Mouse (Mus musculus) ZHBTc4 (cell line): ENCODE data around the gene Akap9.
"Not testable (repeated sequence)": the region's sequence is repeated elsewhere in the genome, so short reads cannot be mapped to it uniquely, and the experiment has no call there.

Experiments used
- DNase-seq: peaks from one replicate; pipeline ENCODE4 v3.0.0-alpha.2; 2011; ENCODE audit warnings: low read depth, low spot score

Akap9 gene

DNA sequence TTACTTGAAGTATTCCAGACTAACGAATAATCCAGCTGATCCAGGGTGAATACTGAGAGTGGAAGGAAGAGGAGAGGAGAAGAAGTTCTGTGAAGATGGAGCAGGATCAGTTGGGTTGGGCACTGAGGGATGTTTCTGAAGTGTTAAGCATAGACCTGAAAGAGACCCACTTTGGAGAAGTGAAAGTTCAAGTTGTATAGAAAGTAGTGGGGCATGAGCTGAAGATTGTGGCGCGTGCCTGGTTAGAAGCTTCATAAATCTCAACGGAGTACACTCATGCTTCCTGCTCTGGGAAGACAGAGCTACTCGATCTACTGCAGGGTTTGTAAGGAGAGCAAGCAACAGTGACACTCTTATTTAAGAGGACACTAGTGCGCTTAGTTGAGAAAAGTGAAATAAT is 41.3 kb downstream of the Akap9 start:
- no peak for DNase-seq

DNA sequence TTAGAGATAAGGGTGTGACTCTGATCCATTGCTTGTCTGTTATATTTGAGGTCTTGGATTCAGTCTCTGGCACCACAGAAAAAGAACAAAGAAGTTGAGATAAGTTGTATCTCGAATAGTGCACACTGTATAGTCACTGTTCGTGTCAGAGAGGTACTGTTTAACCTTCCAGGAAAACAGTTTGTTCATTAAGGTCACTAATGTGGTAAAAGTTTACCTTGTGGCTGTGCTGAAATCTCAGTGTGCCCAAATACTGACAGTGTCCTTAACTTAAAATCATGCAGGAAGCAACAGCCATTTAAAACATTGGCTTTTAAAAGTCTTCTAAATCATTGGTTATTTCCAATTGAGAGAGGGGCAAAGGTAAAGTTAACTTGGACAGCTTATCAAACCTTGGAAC is 43.1 kb downstream of the Akap9 start:
- DNase-seq, result no peak

DNA sequence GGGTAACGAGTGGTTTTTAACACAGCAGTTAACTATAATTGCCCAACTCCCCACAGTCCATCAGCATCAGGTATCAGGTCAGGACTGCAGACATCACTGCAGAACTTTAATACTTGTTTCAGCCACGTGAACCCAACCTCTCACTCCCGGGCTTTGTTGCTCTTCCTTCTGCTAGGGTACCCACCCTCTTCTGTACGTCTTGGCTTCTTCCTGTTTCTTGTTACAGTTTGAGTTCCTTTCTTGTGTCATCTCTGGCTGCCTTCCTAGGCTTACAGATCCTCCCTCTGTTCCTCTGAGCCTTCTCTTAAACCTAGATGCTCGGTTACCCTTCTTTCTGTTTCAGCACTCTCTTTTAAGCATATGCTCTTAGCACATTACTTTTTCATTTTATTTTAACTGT is 45.9 kb downstream of the Akap9 start:
- no peak for DNase-seq

DNA sequence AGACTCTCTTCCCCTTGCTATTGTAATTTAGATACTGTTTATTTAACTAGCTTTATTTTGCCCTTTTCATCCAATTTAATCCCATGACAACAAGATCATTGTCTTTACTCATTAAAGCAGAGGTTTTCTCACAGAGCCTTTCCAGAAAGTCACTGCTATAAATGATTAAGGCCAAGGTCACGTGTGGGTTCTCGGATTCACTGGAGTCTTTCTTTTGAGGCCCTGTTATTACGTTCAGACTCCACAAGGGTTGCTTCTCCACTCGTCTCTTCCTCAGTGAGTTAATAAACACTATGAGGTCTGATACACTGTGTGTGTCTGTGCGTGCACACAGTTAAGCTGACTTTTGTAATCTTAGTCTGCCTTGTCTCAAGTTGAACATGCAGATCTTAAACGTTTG is 47.0 kb downstream of the Akap9 start:
- DNase-seq, result no peak

DNA sequence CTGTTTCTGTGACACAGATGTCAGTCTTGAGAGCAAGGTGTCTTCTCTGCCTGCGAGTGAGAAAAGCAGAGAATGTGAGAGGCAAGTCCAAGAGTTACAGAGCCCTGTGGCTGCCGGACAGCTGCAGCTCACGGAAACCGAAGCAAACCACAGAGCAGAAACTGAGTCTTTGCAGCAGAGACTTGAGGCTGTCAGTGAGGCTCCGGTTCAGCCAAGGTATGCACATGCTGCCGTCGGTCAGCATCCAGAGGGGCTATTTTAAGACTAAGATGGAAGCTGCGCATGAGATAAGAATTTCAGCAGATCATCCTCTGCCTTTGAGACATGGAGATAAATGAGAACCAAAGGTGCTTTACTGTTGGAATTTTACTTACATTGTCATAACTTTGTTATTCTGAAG is 48.3 kb downstream of the Akap9 start:
- DNase-seq, result no peak

DNA sequence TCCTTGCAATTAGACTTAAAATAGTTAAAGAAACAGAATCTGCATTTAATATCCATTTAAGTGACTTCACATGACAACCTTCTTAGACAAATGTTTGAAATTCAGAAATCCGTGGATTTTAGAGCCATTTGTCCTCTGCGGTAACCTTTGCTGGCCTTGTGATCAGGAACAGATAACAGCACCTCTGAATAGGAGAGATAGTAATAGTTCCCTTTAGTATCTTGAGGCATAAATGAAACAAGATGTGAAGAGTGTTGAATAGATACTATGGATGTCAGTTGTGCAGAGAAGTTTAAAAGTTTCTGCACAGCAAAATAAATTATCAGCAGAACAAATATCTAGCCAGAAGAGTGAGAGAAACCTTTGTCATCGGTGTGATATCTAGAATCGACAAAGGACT is 50.0 kb downstream of the Akap9 start:
- DNase-seq, result no peak

DNA sequence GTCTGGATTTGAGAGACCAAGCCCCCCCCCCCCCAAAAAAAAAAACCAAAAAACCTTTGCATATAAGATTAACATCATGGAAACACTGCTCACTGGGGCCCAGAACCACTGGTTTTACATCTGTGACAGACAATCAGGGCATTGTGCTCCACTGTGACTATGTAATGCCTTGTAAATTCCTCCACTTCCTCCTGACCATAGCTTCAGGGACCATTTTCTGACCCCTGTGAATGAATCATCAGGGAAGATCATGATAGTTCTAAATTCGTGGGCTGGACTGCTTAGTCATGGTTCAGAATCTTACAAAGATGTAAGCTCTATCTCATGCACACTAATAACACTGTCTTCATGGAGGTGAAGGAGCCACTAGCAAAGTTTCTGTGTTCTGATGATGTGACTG is 61.8 kb downstream of the Akap9 start:
- DNase-seq, result no peak

DNA sequence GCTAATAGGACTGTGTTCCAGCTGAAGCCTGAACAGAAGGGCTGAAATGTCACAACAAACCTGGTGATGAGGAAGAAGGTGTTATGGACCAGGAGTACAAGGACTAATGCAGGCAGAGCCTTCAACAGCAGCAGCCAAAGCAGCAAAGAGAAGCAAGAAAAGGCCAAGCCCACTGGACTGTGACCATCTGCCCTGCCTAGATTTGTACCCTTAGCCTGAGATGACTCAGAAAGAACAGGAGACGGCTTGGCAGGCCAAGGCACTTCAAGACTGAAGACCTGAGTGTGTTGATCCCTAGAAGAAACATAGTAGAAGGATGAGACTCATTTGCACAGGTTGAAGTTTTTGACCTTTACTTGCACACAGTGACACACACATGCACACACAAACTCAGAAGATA is 62.6 kb downstream of the Akap9 start:
- DNase-seq, result no peak

DNA sequence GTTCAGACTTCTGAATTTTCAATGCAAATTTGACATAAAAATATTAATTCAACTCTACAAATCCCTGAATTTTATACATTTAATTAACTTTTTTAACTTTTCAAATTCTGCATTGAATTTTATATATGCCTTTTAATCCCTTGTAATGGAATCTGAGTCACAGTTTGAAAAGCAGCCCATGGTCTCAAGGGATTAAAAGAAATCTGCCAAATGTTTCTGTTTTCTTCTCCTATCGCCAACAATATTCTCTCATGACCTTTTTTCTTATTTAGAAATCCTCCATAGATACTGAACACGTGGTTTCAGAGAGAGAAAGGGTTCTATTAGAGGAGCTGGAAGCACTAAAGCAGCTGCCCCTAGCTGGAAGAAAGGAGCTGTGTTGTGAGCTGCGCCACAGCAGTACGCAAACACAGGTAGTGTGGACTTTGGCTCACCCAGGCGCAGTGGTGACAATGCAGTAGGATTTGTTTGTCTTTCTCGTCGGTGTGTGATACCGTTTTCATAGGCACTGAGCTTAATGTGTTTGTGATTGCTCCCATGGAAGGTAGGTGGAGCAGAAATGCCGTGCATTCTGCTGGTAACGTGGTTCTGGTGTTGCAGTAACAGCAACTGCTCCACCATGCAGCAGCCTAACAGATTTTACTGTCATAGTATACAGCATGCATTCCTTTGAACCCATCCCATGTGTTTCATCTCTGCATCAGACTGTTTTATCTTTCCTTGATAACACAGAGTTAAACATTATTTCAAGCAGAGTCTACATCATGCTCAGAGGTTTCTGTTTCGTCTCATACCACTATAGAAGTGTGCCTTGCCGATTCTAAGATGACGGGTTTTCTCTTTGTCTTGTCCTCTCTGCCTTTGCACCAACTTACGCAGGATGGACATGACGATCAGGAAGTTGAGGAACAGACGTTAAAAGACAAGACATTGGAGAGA is 76.9 kb downstream of the Akap9 start:
- no peak for DNase-seq

DNA sequence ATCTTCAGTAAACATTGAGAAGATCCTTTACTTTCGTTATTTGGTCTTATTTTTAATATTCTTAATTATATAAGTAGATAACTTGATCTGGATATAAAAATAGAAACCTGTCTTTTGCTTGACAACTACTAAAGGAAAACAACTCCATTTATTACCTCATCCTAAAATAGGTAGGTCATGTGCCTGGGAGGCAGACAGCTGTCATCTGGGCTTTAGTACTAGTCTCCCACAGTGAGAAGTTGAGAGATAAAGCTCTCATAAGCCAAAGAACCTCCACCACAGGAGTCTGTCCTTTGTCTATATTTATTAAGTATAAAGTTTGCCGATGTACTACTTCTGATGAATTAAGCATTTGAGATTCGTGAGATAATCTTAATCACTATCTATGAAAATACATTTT is 78.8 kb downstream of the Akap9 start:
- DNase-seq, result no peak

DNA sequence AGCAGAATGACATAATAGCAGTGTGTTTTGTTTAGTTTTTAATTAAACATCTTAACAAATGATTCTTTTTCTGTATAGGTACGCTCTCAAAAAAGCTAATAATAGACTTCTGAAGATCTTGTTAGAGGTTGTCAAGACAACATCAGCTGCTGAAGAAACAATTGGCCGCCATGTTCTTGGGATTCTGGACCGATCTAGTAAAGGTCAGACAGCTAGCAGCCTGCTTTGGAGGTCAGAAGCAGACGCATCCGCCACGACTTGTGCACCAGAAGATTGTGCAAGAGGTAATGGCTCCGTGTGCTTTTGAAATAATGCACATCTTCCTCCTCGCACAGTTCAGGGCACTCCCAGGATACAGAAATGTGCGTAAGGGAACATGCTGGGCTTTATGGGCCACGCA is 80.4 kb downstream of the Akap9 start:
- peak; percentile 61 for DNase-seq

DNA sequence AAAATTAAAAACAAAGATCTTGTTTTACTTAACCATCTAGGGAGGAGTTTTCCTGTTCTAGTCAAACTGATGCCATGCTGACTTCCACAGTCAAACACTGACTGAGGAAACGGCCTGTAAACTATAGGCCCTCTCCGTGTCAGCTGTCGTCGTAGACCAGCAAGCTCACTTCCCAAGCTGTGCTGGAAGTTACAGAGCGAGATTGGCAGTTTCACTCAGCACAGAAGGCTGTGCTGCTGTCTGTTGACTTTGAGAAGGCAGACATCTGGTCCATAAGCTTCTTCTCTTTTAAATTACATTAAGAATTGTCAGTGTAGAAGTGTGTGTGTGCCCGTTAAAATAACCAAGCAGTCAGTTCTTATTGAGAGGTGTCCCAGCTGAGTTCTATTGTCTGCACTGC is 81.7 kb downstream of the Akap9 start:
- DNase-seq, result no peak

DNA sequence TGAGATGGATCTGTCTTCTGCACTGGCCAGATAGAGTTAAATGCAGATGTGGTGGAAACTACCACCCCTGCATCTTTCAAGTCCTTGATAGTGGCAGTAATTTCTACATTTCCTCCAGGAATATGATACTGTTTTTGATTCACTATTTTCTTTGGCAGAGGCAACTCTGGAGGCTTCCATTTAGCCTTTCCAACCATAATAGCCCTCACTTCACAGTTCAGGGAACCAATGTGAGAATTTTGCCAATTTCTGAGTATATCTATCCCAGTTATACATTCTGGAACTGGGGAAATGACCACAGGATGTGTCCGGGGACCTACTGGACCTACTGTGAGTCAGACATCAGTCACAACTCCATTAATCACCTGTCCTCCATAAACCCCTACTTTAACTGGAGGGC is 89.8 kb downstream of the Akap9 start:
- DNase-seq, result not testable (repeated sequence)

DNA sequence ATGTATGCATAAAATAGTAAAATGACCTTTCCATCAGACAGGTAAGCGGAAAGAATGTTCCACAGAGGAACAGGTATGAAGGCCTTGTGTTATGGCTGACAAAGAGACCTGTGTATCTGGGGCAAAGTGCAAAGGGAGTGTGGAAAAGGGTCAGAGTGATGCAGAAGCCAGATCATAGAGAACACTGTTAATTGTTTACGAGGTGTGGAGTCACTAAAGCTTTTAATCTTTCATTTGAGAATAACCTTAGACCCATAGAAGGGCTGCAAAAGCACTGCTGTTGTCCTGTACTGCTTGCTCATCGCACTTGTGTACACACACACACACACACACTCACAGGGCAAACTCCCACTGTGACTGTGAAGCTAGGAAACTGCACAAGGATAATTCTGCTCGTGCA is 91.5 kb downstream of the Akap9 start:
- no peak for DNase-seq

DNA sequence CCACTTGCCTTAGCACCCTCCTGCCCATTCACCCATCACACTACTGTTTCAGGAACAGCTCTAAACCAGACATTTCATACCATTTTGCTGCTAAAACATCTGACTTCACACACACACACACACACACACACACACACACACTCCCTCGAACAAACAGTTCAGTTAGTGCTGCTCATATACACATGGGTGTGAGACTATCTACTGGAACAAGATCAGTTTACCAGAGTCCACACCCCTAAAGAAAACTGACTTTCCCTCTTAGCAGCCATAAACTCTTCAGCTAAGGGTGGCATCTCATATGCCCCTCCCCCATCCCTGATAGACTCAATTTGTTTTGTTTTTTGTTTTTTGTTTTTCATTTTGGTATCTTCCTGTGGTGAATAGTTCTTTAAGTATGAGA is 92.2 kb downstream of the Akap9 start:
- DNase-seq, result no peak

DNA sequence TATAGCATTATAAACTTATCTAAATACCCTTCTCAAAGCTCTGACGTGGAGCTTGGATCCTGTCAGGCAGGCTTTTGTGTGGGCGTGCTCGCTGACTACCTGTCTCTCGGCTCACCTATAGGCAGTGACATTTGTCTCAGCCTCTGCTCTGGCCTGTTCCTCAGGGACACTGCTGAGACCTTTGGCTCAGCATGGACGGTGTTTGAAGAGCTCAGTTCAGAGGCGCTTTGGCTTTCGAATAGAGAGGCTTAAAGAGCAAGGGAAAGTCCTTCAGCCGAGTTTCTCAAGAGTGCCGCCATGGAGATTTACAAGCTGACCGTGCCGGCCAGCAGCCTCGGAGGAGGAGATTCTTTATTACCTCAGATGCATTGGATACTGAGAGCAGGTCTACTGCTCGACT is 95.3 kb downstream of the Akap9 start:
- DNase-seq, result no peak

DNA sequence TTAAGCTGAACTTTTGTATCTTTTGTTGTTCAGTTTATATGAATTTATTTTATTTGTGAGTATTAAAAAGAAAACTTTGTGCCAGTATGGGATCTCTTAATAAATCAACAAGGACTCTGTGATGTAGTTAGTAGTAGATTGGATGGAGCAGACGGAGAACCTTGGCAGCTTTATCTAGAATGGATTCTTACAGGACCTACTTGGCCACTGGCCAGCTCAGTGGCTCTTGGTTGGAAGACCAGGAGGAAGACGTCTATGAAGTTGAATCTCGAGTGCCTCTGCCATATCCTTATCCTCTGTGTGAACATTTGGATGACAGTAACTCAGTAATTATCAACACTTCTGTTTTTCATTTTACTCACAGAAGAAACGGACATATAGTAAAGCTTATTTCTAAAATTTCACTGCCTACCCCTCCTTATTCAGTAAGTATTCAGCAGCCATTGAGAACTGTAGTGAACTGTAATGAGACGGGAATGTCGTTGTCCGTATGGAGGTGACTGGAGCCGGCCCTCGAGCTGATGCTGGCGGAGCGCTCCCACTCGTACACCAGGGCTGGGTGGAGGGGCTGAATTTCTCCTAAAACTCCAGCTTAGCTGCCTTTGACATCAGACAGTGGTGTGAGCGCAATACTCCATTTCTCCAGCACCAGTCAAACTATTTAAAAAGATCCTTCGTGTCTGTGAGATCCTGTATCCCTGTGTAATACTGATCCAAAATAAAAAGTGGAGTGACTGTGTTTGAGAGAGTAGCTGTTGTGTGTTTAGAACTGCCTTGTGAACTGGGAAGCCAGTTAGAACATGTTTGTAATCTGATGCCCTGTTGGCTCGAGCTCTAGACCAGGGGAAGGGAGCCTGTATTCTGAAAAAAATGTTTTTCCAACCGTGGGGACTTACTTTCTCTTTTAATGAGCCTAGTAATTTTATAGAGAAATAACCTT is 96.2 kb downstream of the Akap9 start:
- no peak for DNase-seq

DNA sequence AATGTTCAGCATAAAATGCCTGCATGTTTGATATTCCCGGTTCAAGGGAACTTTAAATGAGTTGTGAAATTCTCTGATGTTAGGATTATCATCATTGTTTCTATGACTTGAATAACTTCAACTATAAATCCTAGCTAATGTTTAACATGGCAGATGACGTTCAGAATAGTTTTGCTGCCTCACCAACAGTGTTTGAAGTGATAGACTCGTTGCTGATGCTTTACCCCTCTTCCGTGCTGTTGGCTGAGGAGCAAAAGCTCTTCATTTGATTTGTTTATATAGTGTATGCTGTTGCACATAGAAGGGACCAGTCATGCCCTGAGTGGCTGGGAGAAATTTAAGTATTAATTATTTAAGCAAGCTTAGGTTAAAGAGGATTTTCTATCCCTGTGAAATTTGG is 96.9 kb downstream of the Akap9 start:
- DNase-seq, result no peak

DNA sequence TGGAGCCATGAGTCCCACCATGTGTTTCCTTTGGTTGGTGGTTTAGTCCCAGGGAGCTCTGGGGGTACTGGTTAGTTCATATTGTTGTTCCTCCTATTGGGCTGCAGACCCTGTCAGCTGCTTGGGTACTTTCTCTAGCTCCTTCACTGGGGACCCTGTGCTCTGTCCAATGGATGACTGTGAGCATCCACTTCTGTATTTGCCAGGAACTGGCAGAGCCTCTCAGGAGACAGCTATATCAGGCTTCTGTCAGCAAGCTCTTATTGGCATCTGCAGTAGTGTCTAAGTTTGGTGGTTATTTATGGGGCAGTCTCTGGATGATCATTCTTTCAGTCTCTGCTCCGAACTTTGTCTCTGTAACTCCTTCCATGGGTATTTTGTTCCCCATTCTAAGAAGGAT is 98.5 kb downstream of the Akap9 start:
- DNase-seq, result not testable (repeated sequence)

DNA sequence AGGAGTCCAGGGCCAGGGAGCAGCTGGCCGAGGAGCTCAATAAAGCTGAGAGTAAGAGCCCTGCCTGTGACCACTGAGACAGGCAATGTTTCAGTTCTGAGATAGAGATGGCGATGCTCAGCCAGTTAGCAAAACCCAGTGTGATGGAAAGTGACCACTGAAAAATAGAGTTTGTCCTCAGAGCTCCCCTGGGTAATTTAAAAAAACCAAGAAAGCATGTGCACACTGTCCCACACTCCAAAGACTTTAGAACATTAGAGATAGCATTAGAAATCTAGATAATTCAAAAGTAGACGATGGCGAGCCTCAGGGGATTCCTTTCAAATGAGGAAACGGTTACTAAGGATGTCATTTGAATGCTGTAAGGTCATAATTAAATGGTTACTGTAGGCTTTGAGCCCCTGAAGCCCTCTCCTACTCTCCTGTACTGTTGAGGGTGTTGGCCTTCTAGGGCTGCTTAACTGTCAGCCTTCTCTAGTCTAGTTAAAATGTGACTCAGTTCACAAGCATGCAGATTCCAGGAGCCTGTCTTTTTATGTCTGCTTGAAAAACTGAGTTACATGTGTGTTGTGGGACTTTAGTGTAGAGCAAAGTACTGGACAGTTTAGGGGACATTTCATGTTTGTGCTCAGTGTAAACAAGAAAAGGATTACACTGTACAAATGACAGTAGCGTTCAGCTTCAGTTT is 100.8 kb downstream of the Akap9 start:
- no peak for DNase-seq

DNA sequence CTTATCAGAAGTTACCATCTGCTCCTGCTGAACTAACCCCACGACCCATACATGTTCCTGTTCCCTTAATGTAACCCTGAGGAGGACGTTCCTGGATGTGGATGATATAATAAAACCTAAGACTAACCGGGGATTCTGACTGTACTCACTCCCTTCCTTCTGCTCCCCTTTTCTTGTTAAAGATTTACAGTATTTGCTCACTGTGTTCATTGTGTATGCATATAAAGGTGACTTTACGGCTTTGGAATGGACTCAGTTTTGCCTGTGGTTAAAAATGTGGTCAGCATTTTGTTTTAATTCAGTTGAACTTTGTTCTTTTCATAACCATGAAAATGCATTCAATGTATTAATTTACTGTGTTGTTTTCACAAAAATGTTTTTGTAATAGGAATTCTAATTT is 104.0 kb downstream of the Akap9 start:
- no peak for DNase-seq

DNA sequence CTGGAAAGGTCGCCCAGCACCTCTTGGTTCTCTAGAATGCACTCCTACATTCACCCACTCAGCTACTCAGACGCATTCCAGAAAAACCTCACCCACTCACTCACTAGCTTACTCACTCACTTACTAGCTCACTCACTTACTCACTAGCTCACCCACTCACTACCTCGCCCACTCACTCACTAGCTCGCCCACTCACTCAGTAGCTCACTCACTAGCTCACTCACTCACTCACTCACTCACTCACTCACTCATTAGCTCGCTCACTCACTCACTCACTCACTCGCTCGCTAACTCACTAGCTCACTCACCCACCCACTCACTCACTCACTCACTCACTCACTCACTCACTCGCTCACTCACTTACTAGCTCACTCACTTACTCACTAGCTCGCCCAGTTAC is 108.8 kb downstream of the Akap9 start:
- peak; percentile 71 for DNase-seq
